Mouse (Mus musculus): ENCODE data around the gene Frg2f1. TPM values are rescaled to one million over a fixed set of nuclear protein-coding genes. Genes with fewer than 3 reads are reported as not detected.

Gene Frg2f1
- polyA plus RNA-seq, 1 experiment from 2014 or later: 8.9 TPM

DNA sequence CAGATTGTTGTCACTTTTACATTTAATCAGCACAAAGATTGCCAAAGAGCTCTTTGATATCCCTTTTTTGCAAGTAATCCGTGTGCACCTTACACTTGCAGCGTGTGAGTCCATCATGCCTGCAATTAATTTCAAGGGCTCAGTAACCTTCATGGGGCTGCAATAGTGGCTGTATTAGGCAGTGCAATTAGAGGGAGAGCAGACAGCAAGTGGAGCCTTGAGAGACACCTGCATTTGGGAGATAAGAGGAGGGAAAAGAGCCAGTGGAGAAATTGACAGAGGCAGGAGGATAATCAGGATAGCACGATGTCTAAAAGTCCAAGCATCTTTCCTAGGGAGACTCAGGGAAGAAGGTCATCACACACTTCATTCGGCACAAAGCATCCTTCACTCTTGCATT lies 15.8 kb downstream of the Frg2f1 start:
- Histone ChIP-seq H3K27me3 (ENCODE audit: control insufficient read depth, insufficient read depth, low read depth, low read length) (no peaks in the 10 kb centered on the region), H3K9me3 (replicated peaks; ENCODE audit: control insufficient read depth, low read length, poor library complexity, severe bottlenecking) (no peaks in the 10 kb centered on the region), H3K4me1 (ENCODE audit: control insufficient read depth, insufficient read depth, low read length) (peaks cover 7% of the 10 kb centered on the region; the same call in 1 of the 2 replicates), H3K27ac (ENCODE audit: low read length) (peak overlapping the region; percentile 78), H3K36me3 (ENCODE audit: control insufficient read depth, insufficient read depth, low read length) (no peaks in the 10 kb centered on the region), H3K9ac (ENCODE audit: low read depth, low read length) (no peak overlapping the region), H3K4me3 (ENCODE audit: low read depth, low read length) (no peak overlapping the region), H3K4me2 (ENCODE audit: low read length) (peak overlapping the region; percentile 29)
- ATAC-seq: peak; percentile 88
- 42% methylated on average over 4 of the region's 4 CpGs for WGBS

DNA sequence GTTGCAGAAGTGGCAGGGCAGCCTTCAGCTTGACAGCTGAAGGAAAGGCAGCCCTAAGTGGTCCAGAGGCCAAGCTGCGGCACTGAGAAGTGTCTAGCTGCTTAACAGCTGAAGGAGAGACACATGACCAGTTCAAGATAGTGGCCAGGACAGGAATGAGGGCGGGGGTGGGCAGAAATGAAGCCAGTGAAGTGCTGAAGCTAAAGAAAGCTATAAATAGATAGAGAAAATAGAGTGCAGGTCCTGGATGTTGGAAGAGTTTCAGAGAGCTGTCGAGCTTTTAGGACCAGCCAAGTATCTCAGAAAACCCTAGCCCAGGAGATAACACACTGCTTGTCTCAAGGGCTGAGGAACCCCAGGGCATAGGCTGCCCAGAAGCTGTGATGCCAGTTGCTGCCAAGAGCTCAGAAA lies 26.6 kb downstream of the Frg2f1 start:
- H3K9me3 ChIP-seq (replicated peaks; ENCODE audit: control insufficient read depth, low read length, poor library complexity, severe bottlenecking): no peaks in the 10 kb centered on the region
- no peaks in the 10 kb centered on the region for H3K36me3 ChIP-seq (ENCODE audit: control insufficient read depth, insufficient read depth, low read length)
- ATAC-seq: no peak
- H3K4me1 ChIP-seq (ENCODE audit: control insufficient read depth, insufficient read depth, low read length): no peaks in the 10 kb centered on the region
- WGBS: 63% methylated on average over 3 of the region's 3 CpGs
- no peak overlapping the region for H3K4me3 ChIP-seq (ENCODE audit: low read depth, low read length)
- H3K9ac ChIP-seq (ENCODE audit: low read depth, low read length): no peak overlapping the region
- no peaks in the 10 kb centered on the region for H3K27me3 ChIP-seq (ENCODE audit: control insufficient read depth, insufficient read depth, low read depth, low read length)
- H3K27ac ChIP-seq (ENCODE audit: low read length): no peak overlapping the region
- no peak overlapping the region for H3K4me2 ChIP-seq (ENCODE audit: low read length)

DNA sequence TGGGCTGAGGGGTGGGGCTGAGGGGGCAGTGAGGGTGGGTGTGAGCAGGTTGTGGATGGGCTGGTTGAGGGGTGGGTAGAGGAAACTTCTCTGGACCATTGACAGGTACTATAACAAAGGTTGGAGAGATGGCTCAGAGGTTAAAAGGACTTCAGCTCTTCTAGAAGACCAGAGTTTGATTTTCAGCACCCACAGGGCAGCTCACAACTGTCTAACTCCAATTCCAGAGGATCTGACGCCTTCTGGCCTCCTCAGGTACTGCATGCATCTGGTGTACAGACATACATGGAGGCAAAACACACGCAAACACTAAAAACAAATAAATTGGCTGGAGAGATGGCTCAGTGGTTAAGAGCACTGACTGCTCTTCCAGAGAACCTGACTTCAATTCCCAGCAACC lies 27.7 kb downstream of the Frg2f1 start:
- Histone ChIP-seq H3K27me3 (ENCODE audit: control insufficient read depth, insufficient read depth, low read depth, low read length) (no peaks in the 10 kb centered on the region), H3K9ac (ENCODE audit: low read depth, low read length) (no peak overlapping the region), H3K4me1 (ENCODE audit: control insufficient read depth, insufficient read depth, low read length) (no peaks in the 10 kb centered on the region), H3K36me3 (ENCODE audit: control insufficient read depth, insufficient read depth, low read length) (no peaks in the 10 kb centered on the region), H3K4me2 (ENCODE audit: low read length) (no peak overlapping the region), H3K9me3 (replicated peaks; ENCODE audit: control insufficient read depth, low read length, poor library complexity, severe bottlenecking) (no peaks in the 10 kb centered on the region), H3K27ac (ENCODE audit: low read length) (no peak overlapping the region), H3K4me3 (ENCODE audit: low read depth, low read length) (no peak overlapping the region)
- 65% methylated on average over 2 of the region's 2 CpGs for WGBS
- no peak for ATAC-seq

DNA sequence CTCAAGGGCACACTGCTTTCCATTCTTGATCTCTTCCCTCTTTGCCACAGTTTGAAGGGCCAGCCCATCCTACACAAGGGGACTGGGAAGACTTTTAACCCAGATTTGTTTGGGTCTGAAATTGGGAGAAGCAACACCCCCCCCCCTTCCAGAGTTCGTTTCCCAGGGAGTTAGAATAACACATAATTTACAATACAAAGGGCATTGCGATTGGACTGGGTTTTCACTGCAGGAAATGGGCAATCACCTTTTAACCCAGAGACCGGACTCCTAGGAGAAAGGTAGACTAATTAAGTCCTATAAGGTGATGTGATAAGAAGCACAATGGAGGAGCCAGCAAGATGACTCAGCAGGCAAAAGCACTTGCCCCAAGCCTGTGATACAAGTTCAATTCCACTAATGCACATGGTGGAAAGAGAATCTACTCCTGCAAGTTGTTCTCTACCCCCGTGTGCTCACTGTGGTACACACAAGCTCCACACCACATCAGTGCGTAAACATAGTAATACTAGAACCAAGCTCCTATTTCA lies 40.9 kb downstream of the Frg2f1 start:
- Histone ChIP-seq H3K4me1 (ENCODE audit: control insufficient read depth, insufficient read depth, low read length) (no peaks in the 10 kb centered on the region), H3K27ac (ENCODE audit: low read length) (no peak overlapping the region), H3K36me3 (ENCODE audit: control insufficient read depth, insufficient read depth, low read length) (no peaks in the 10 kb centered on the region), H3K4me3 (ENCODE audit: low read depth, low read length) (no peak overlapping the region), H3K9ac (ENCODE audit: low read depth, low read length) (no peak overlapping the region), H3K27me3 (ENCODE audit: control insufficient read depth, insufficient read depth, low read depth, low read length) (no peaks in the 10 kb centered on the region; the same call in 1 of the 2 replicates), H3K9me3 (replicated peaks; ENCODE audit: control insufficient read depth, low read length, poor library complexity, severe bottlenecking) (no peaks in the 10 kb centered on the region), H3K4me2 (ENCODE audit: low read length) (no peak overlapping the region)
- no peak for ATAC-seq
- WGBS: 73% methylated on average over 5 of the region's 5 CpGs

DNA sequence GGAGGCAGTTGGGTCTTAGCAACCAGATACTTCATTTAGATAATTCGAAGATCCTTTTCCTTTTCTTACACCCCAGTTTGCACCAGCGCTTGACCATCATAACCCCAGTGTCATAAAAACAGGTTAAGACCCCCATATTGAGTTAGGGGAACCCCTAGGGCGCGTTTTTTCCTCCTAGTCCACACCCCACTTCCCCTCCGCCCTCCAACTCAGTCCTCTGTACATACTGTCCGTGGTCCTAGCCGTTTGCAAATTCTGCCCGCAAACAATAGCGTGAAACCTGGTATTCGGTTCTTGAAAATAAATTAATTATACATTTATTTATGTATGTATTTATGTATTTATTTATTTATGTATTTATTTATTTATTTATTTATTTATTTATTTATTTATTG lies 46.4 kb downstream of the Frg2f1 start:
- ATAC-seq: peak; percentile 66
- peak overlapping the region; percentile 69 for H3K9ac ChIP-seq (ENCODE audit: low read depth, low read length)
- peak overlapping the region; percentile 60 for H3K4me3 ChIP-seq (ENCODE audit: low read depth, low read length)
- no peaks in the 10 kb centered on the region for H3K36me3 ChIP-seq (ENCODE audit: control insufficient read depth, insufficient read depth, low read length)
- peak overlapping the region; percentile 69 for H3K4me2 ChIP-seq (ENCODE audit: low read length)
- H3K27me3 ChIP-seq (ENCODE audit: control insufficient read depth, insufficient read depth, low read depth, low read length): no peaks in the 10 kb centered on the region; the same call in 1 of the 2 replicates
- peaks cover 12% of the 10 kb centered on the region for H3K4me1 ChIP-seq (ENCODE audit: control insufficient read depth, insufficient read depth, low read length)
- H3K27ac ChIP-seq (ENCODE audit: low read length): peak overlapping the region; percentile 83
- no peaks in the 10 kb centered on the region; the same call in 1 of the 2 replicates for H3K9me3 ChIP-seq (replicated peaks; ENCODE audit: control insufficient read depth, low read length, poor library complexity, severe bottlenecking)
- WGBS: 36% methylated on average over 10 of the region's 10 CpGs

DNA sequence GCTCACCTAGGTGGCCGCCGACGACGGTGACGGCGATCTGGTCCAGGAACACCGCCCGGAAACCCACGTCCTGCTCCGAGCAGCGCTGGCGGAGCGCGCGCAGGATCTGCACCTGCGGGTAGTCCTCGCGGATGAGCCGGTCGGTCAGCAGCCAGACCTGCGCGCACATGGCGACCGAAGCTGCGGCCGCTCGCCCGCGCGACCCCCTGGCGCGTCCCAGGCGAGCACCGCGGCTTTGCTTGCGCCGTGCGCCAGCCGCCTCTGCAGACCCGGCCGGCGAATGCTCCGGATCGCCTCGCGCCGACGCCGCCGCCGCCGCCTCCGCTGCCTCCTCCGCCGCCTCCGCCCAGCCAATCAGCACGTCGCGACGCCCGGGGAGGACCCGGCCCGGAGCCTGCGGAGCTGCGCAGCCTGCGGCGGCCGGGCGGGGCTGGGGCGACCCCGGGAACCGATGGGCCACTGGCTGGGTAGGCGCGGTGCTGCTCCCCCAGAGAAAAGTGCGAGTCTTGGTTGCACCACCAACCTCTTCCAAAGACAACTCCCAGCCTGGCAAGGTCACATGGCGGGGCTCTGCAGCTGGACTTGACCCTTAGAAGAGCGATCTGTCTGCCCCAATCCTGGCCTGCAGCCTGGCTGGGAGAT lies 46.9 kb downstream of the Frg2f1 start, which contains the start of gene Rimkla:
TSS of gene Rimkla (minus strand) at position 338 of the 642 bp plus-strand sequence.
- Histone ChIP-seq H3K27me3 (ENCODE audit: control insufficient read depth, insufficient read depth, low read depth, low read length) (no peaks in the 10 kb centered on the region; the same call in 1 of the 2 replicates), H3K4me2 (ENCODE audit: low read length) (peak within 1 kb of the TSS; percentile 69), H3K36me3 (ENCODE audit: control insufficient read depth, insufficient read depth, low read length) (no peaks in the 10 kb centered on the region), H3K9me3 (replicated peaks; ENCODE audit: control insufficient read depth, low read length, poor library complexity, severe bottlenecking) (no peaks in the 10 kb centered on the region; the same call in 1 of the 2 replicates), H3K9ac (ENCODE audit: low read depth, low read length) (peak within 1 kb of the TSS; percentile 69), H3K27ac (ENCODE audit: low read length) (peak within 1 kb of the TSS; percentile 83), H3K4me3 (ENCODE audit: low read depth, low read length) (peak within 1 kb of the TSS; percentile 60), H3K4me1 (ENCODE audit: control insufficient read depth, insufficient read depth, low read length) (peaks cover 12% of the 10 kb centered on the region)
- WGBS: under 1% methylated on average over 59 of the region's 77 CpGs
- ATAC-seq: peak; percentile 93

DNA sequence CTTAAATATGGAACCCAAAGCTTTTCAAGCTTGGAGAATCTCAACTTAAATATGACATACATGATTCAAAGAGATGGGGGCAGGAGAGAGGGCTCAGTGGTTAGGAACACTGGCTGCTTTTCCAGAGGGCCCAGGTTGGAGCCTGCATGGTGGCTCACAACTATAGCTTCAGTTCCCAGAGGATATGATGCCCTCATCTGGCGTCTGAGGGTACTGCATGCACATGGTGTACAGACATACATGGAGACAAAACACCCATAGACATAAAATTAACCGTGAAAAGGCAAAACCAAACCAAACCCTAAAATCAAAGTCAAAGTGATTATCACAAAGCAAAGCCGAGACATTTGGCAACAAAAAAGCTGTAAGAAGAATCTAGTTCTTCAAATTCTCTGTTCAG lies 48.5 kb downstream of the Frg2f1 start:
- peak overlapping the region; percentile 0; the same call in 1 of the 2 replicates for H3K4me2 ChIP-seq (ENCODE audit: low read length)
- H3K4me3 ChIP-seq (ENCODE audit: low read depth, low read length): no peak overlapping the region; the same call in 1 of the 2 replicates

DNA sequence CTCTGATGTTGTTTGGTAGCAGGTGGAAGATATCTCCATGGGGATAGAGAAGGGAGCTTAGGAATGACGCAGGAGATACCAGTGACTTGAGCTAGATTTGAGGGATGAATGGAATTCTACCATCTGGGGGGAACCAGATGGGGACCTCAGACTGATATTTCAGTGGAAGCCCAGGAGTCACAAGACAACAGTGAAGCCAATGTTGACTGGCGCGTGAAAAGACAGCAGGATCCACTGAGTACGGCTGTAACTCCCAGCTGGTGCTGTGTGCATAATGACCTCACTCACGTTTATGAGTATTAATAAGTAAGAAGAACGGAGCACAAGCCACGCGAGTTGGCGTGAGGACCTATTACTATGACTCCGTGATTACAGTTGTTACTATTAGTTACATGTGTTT lies 49.7 kb downstream of the Frg2f1 start:
- Histone ChIP-seq H3K9ac (ENCODE audit: low read depth, low read length) (no peak overlapping the region), H3K36me3 (ENCODE audit: control insufficient read depth, insufficient read depth, low read length) (no peaks in the 10 kb centered on the region), H3K27me3 (ENCODE audit: control insufficient read depth, insufficient read depth, low read depth, low read length) (no peaks in the 10 kb centered on the region; the same call in 1 of the 2 replicates), H3K4me2 (ENCODE audit: low read length) (no peak overlapping the region), H3K27ac (ENCODE audit: low read length) (no peak overlapping the region), H3K4me3 (ENCODE audit: low read depth, low read length) (no peak overlapping the region), H3K4me1 (ENCODE audit: control insufficient read depth, insufficient read depth, low read length) (peaks cover 12% of the 10 kb centered on the region), H3K9me3 (replicated peaks; ENCODE audit: control insufficient read depth, low read length, poor library complexity, severe bottlenecking) (no peaks in the 10 kb centered on the region; the same call in 1 of the 2 replicates)
- 71% methylated on average over 10 of the region's 10 CpGs for WGBS
- ATAC-seq: no peak

More for the DNA sequence above, 48.5 kb downstream of the Frg2f1 start:
- no peaks in the 10 kb centered on the region; the same call in 1 of the 2 replicates for H3K9me3 ChIP-seq (replicated peaks; ENCODE audit: control insufficient read depth, low read length, poor library complexity, severe bottlenecking)
- no peak overlapping the region for H3K27ac ChIP-seq (ENCODE audit: low read length)
- WGBS: 80% methylated on average over 3 of the region's 3 CpGs
- peaks cover 12% of the 10 kb centered on the region for H3K4me1 ChIP-seq (ENCODE audit: control insufficient read depth, insufficient read depth, low read length)
- H3K9ac ChIP-seq (ENCODE audit: low read depth, low read length): no peak overlapping the region
- H3K27me3 ChIP-seq (ENCODE audit: control insufficient read depth, insufficient read depth, low read depth, low read length): no peaks in the 10 kb centered on the region; the same call in 1 of the 2 replicates
- no peaks in the 10 kb centered on the region for H3K36me3 ChIP-seq (ENCODE audit: control insufficient read depth, insufficient read depth, low read length)
- ATAC-seq: no peak

DNA sequence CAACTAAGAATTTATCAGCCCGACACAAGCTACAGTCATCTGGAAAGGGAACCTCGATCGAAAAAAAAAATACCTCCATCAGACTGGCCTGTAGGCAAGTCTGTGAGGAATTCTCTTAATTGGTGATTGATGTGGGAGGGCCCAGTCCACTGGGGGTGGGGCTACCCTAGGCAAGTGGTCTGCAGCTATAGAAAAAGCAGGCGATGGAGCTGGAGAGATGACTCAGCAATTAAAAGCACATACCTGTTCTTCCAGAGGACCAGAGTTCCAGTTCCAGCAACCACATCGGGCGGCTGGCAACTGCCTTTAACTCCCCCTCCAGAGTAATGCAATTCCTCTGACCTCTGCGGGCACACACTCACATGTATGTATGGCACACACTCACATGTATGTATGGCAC lies 54.4 kb downstream of the Frg2f1 start:
- Histone ChIP-seq H3K9me3 (replicated peaks; ENCODE audit: control insufficient read depth, low read length, poor library complexity, severe bottlenecking) (no peaks in the 10 kb centered on the region), H3K4me2 (ENCODE audit: low read length) (no peak overlapping the region), H3K4me1 (ENCODE audit: control insufficient read depth, insufficient read depth, low read length) (no peaks in the 10 kb centered on the region), H3K4me3 (ENCODE audit: low read depth, low read length) (no peak overlapping the region), H3K9ac (ENCODE audit: low read depth, low read length) (no peak overlapping the region), H3K36me3 (ENCODE audit: control insufficient read depth, insufficient read depth, low read length) (no peaks in the 10 kb centered on the region), H3K27ac (ENCODE audit: low read length) (no peak overlapping the region), H3K27me3 (ENCODE audit: control insufficient read depth, insufficient read depth, low read depth, low read length) (no peaks in the 10 kb centered on the region)
- WGBS: 79% methylated on average over 7 of the region's 7 CpGs
- no peak for ATAC-seq

All from midbrain, embryonic 16.5 days (tissue).